Mouse (Mus musculus) lung, adult 2 months (tissue): ENCODE results near the gene Zzef1.

ENCODE experiments used
- CTCF ChIP-seq: fragments of 200-500 bp; IDR thresholded peaks from 2 replicates; pipeline ENCODE4 v1.5.1; 2011; ENCODE audit warnings: mild to moderate bottlenecking, low read length, control low read depth; ENCODE audit not compliant: insufficient read depth
- POLR2A ChIP-seq: fragments of 200-500 bp; IDR thresholded peaks from 2 replicates; pipeline ENCODE4 v1.6.1; 2011; ENCODE audit warnings: low read depth, mild to moderate bottlenecking, control low read depth, low read length, borderline replicate concordance; ENCODE audit errors: extremely low read depth

DNA sequence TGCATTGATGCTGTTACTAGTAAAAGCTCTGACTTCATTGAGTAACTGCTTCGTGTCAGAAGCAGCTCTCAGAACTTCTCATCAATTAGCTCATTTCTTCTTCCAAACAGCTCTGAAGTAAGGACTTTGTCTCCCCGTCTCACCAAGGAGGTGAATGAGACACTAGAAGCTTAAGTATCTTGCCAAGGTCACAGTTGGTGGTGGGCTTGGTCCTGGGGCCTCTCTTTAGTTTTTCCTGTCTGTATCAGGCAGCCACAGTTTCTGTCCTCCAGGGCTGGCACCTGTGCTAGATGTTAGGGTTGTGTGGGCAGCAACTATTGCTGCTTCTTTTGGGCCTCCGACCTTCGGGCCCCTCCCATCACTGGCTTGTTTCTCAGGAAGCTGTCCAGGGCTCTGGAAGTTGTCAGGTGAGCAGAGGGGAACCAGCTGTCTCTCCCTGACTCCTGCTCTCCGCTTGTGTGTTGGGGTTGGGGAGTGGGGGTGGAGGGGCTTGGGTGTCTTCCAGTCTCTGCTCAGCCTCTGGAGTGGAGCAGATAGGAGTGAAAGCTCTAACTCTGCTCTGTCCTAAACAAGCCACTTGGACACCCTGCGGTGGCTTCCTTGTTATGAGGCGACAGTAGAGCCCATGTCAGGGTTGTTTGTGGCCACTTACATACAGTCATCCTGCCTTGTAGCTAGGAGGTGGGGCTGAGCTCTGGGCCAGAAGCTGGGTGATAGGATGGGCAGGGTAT lies 167.2 kb downstream of the Zzef1 start:
- TF ChIP-seq CTCF, result no peak
- no peak for TF ChIP-seq POLR2A
